Mouse (Mus musculus) heart, postnatal 0 days (tissue): ENCODE data around the gene Olfr1487.

Experiments used
- CTCF ChIP-seq: IDR thresholded peaks from 2 replicates; pipeline ENCODE4 v1.5.1; 2016; ENCODE audit warnings: antibody characterized with exemption, control low read depth, low read depth
- EP300 ChIP-seq: IDR thresholded peaks from 2 replicates; pipeline ENCODE4 v1.6.1; 2016; ENCODE audit warnings: antibody characterized with exemption, low read depth

- TF ChIP-seq CTCF (no peak), EP300 (no peak)
These were observed 33.6 kb downstream of the Olfr1487 start, which contains the start of gene Olfr1490 for GRCm38 (mm10) chr19:13650791-13651190.
